Mouse (Mus musculus) liver, postnatal 0 days (tissue): ENCODE results near the gene Itgb7.

Experiments
- CTCF ChIP-seq: sonication (generic); IDR thresholded peaks from 2 replicates; pipeline ENCODE4 v1.5.1; 2016; ENCODE audit warnings: antibody characterized with exemption, low read depth
- EP300 ChIP-seq: IDR thresholded peaks from 2 replicates; pipeline ENCODE4 v1.6.1; 2016; ENCODE audit warnings: antibody characterized with exemption, low read depth, mild to moderate bottlenecking

DNA sequence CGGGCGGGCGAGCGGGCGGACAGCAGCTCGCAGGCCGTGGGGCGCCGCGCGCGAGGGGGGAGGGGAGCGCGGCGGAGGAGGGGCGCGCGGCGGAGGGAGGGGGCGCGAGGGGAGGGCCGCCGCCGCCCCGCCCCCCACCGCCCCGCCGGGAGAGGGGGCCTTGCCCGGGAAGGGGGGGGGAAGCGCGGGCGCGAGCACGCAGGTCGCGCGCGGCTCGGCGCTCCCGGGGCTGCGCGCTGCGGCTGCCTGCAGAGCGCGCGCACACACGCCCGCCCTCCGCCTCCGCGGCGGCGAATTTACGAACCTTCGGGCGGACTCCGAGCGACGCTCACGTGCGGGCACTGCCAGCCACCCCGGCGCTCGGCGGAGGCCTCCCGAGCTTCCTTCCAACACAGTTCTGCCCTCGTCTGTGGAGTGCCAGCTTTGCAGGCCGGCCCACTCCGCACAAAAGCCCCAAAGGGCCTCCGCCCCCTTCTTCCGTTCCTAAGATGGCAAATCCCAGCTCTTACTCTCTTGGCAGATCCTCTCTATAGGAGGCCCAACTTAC lies 27.8 kb downstream of the Itgb7 start:
- no peak for TF ChIP-seq CTCF
- TF ChIP-seq EP300: no peak
